Mouse (Mus musculus): ENCODE data around the gene Snrnp200. TPM values are rescaled to one million over a fixed set of nuclear protein-coding genes. Genes with fewer than 3 reads are reported as not detected.

Gene Snrnp200
- polyA plus RNA-seq, 1 experiment = 0.90 TPM

GRCm38 (mm10) chr2:127210701-127211100, 2.5 kb downstream of the Snrnp200 start:
- Histone ChIP-seq H3K4me1 (ENCODE audit: control insufficient read depth) (peaks cover 24% of the 10 kb centered on the region), H3K27me3 (ENCODE audit: control insufficient read depth) (no peaks in the 10 kb centered on the region), H3K36me3 (ENCODE audit: control insufficient read depth) (peaks cover 60% of the 10 kb centered on the region), H3K4me3 (replicated peaks) (no peak overlapping the region), H3K9me3 (ENCODE audit: control insufficient read depth, low read length) (no peaks in the 10 kb centered on the region)
- TF ChIP-seq GATA1 (IDR thresholded peaks at IDR 0.05; ENCODE audit: low read length) = no peak

GRCm38 (mm10) chr2:127217746-127218145, 9.6 kb downstream of the Snrnp200 start:
- Histone ChIP-seq H3K27me3 (ENCODE audit: control insufficient read depth) (no peaks in the 10 kb centered on the region), H3K4me3 (replicated peaks) (no peak overlapping the region), H3K9me3 (ENCODE audit: control insufficient read depth, low read length) (no peaks in the 10 kb centered on the region), H3K36me3 (ENCODE audit: control insufficient read depth) (peaks cover 96% of the 10 kb centered on the region), H3K4me1 (ENCODE audit: control insufficient read depth) (no peaks in the 10 kb centered on the region)
- TF ChIP-seq TAL1 (IDR thresholded peaks at IDR 0.05; ENCODE audit: low read length) (no peak), GATA1 (IDR thresholded peaks at IDR 0.05; ENCODE audit: low read length) (no peak)

- H3K4me1 ChIP-seq (ENCODE audit: control insufficient read depth) = no peaks in the 10 kb centered on the region
- H3K4me3 ChIP-seq (replicated peaks) = no peak overlapping the region
- peaks cover 99% of the 10 kb centered on the region for H3K36me3 ChIP-seq (ENCODE audit: control insufficient read depth)
- H3K9me3 ChIP-seq (ENCODE audit: control insufficient read depth, low read length) = peaks cover 5% of the 10 kb centered on the region
- TF ChIP-seq TAL1 (IDR thresholded peaks at IDR 0.05; ENCODE audit: low read length) = no peak
- no peak for TF ChIP-seq GATA1 (IDR thresholded peaks at IDR 0.05; ENCODE audit: low read length)
- H3K27me3 ChIP-seq (ENCODE audit: control insufficient read depth) = no peaks in the 10 kb centered on the region
Measured at GRCm38 (mm10) chr2:127225261-127225660, 17.1 kb downstream of the Snrnp200 start.

- Histone ChIP-seq H3K4me3 (replicated peaks) (no peak overlapping the region), H3K36me3 (ENCODE audit: control insufficient read depth) (peaks cover 94% of the 10 kb centered on the region), H3K27me3 (ENCODE audit: control insufficient read depth) (no peaks in the 10 kb centered on the region), H3K4me1 (ENCODE audit: control insufficient read depth) (no peaks in the 10 kb centered on the region), H3K9me3 (ENCODE audit: control insufficient read depth, low read length) (no peaks in the 10 kb centered on the region)
- TF ChIP-seq TAL1 (IDR thresholded peaks at IDR 0.05; ENCODE audit: low read length) = no peak
- TF ChIP-seq GATA1 (IDR thresholded peaks at IDR 0.05; ENCODE audit: low read length) = no peak
Measured at GRCm38 (mm10) chr2:127237897-127238610, 29.9 kb downstream of the Snrnp200 start.

GRCm38 (mm10) chr2:127240065-127240464, 31.9 kb downstream of the Snrnp200 start:
- Histone ChIP-seq H3K27me3 (ENCODE audit: control insufficient read depth) (no peaks in the 10 kb centered on the region), H3K36me3 (ENCODE audit: control insufficient read depth) (peaks cover 94% of the 10 kb centered on the region), H3K4me1 (ENCODE audit: control insufficient read depth) (no peaks in the 10 kb centered on the region), H3K4me3 (replicated peaks) (no peak overlapping the region), H3K9me3 (ENCODE audit: control insufficient read depth, low read length) (no peaks in the 10 kb centered on the region)
- no peak for TF ChIP-seq GATA1 (IDR thresholded peaks at IDR 0.05; ENCODE audit: low read length)
- no peak for TF ChIP-seq TAL1 (IDR thresholded peaks at IDR 0.05; ENCODE audit: low read length)

GRCm38 (mm10) chr2:127247592-127248333, 39.6 kb downstream of the Snrnp200 start, which contains the start of the genes Ciao1 and Tmem127:
Ciao1 (minus strand) TSS chr2:127247816.
Tmem127 (plus strand) TSS chr2:127247908.
- no peaks in the 10 kb centered on the region for H3K27me3 ChIP-seq (ENCODE audit: control insufficient read depth)
- no peak for TF ChIP-seq TAL1 (IDR thresholded peaks at IDR 0.05; ENCODE audit: low read length)
- TF ChIP-seq GATA1 (IDR thresholded peaks at IDR 0.05; ENCODE audit: low read length) = no peak
- peaks cover 60% of the 10 kb centered on the region for H3K4me1 ChIP-seq (ENCODE audit: control insufficient read depth)
- H3K36me3 ChIP-seq (ENCODE audit: control insufficient read depth) = peaks cover 71% of the 10 kb centered on the region
- H3K4me3 ChIP-seq (replicated peaks) = peak within 1 kb of the TSS; percentile 79
- no peaks in the 10 kb centered on the region for H3K9me3 ChIP-seq (ENCODE audit: control insufficient read depth, low read length)

GRCm38 (mm10) chr2:127248334-127249004, 40.3 kb downstream of the Snrnp200 start:
- Histone ChIP-seq H3K27me3 (ENCODE audit: control insufficient read depth) (no peaks in the 10 kb centered on the region), H3K9me3 (ENCODE audit: control insufficient read depth, low read length) (no peaks in the 10 kb centered on the region), H3K36me3 (ENCODE audit: control insufficient read depth) (peaks cover 68% of the 10 kb centered on the region), H3K4me3 (replicated peaks) (peak overlapping the region; percentile 79), H3K4me1 (ENCODE audit: control insufficient read depth) (peaks cover 60% of the 10 kb centered on the region)
- TF ChIP-seq TAL1 (IDR thresholded peaks at IDR 0.05; ENCODE audit: low read length) = no peak
- no peak for TF ChIP-seq GATA1 (IDR thresholded peaks at IDR 0.05; ENCODE audit: low read length)

GRCm38 (mm10) chr2:127250291-127251008, 42.3 kb downstream of the Snrnp200 start:
- Histone ChIP-seq H3K27me3 (ENCODE audit: control insufficient read depth) (no peaks in the 10 kb centered on the region), H3K9me3 (ENCODE audit: control insufficient read depth, low read length) (no peaks in the 10 kb centered on the region), H3K4me1 (ENCODE audit: control insufficient read depth) (peaks cover 60% of the 10 kb centered on the region), H3K4me3 (replicated peaks) (peak overlapping the region; percentile 32), H3K36me3 (ENCODE audit: control insufficient read depth) (peaks cover 66% of the 10 kb centered on the region)
- TF ChIP-seq GATA1 (IDR thresholded peaks at IDR 0.05; ENCODE audit: low read length) = no peak
- TF ChIP-seq TAL1 (IDR thresholded peaks at IDR 0.05; ENCODE audit: low read length) = no peak
